Mouse (Mus musculus): ENCODE data around the gene Bean1. TPM values are rescaled to one million over a fixed set of nuclear protein-coding genes. Genes with fewer than 3 reads are reported as not detected.

Gene Bean1
- polyA plus RNA-seq, 1 experiment from 2014 or later: 0.76 TPM

- no peak overlapping the region for H3K4me2 ChIP-seq (ENCODE audit: low read depth, low read length)
- no peak overlapping the region for H3K9ac ChIP-seq (ENCODE audit: low read length)
- 0 out of 2 replicates have a peak, but pooled peaks cover 3% of the 10 kb centered on the region for H3K9me3 ChIP-seq (replicated peaks; ENCODE audit: control insufficient read depth, low read length)
- no peak for ATAC-seq (replicated peaks; ENCODE audit: extremely low read depth, insufficient read depth, low FRiP score)
- no peaks in the 10 kb centered on the region for H3K27me3 ChIP-seq (ENCODE audit: control insufficient read depth, insufficient read depth, low read length)
- 40% methylated on average over 5 of the region's 5 CpGs for WGBS
- H3K36me3 ChIP-seq (ENCODE audit: control insufficient read depth, insufficient read depth): no peaks in the 10 kb centered on the region
- H3K27ac ChIP-seq (ENCODE audit: low read length): no peak overlapping the region
- H3K4me1 ChIP-seq (ENCODE audit: control insufficient read depth, insufficient read depth, low read length): 0 out of 2 replicates have a peak, but pooled peaks cover 2% of the 10 kb centered on the region
- no peak overlapping the region for H3K4me3 ChIP-seq (ENCODE audit: low read length)
These were observed 49.6 kb downstream of the Bean1 start for GRCm38 (mm10) chr8:104219806-104220205.

DNA sequence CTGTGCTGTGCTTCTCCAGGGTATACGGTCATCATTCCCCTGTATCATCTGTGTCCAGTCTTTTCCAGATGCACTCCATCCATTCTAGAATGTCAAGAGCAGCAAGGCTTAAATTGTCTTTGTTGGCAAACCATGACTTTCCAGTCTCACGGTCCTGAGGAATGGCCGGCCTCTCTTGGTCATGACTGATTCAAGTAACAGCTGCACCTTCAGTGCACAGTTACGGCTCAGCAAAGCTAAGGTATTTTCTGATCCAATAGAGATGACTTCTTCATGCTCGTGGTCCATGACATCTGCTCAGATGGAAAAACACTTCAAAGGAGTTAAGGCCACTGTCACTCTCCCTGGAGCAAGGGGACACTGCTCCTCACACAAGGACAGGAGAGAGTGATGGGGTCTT lies 56.8 kb downstream of the Bean1 start:
- Histone ChIP-seq H3K9ac (ENCODE audit: low read length) (no peak overlapping the region), H3K27me3 (ENCODE audit: control insufficient read depth, insufficient read depth, low read length) (no peaks in the 10 kb centered on the region), H3K4me2 (ENCODE audit: low read depth, low read length) (no peak overlapping the region), H3K4me3 (ENCODE audit: low read length) (no peak overlapping the region), H3K27ac (ENCODE audit: low read length) (no peak overlapping the region), H3K4me1 (ENCODE audit: control insufficient read depth, insufficient read depth, low read length) (no peaks in the 10 kb centered on the region), H3K36me3 (ENCODE audit: control insufficient read depth, insufficient read depth) (peaks cover 49% of the 10 kb centered on the region), H3K9me3 (replicated peaks; ENCODE audit: control insufficient read depth, low read length) (0 out of 2 replicates have a peak, but pooled peaks cover 3% of the 10 kb centered on the region)
- ATAC-seq (replicated peaks; ENCODE audit: extremely low read depth, insufficient read depth, low FRiP score): no peak
- 87% methylated on average over 5 of the region's 5 CpGs for WGBS

- no peak overlapping the region for H3K4me3 ChIP-seq (ENCODE audit: low read length)
- no peaks in the 10 kb centered on the region for H3K9me3 ChIP-seq (replicated peaks; ENCODE audit: control insufficient read depth, low read length)
- H3K4me2 ChIP-seq (ENCODE audit: low read depth, low read length): no peak overlapping the region
- no peaks in the 10 kb centered on the region for H3K27me3 ChIP-seq (ENCODE audit: control insufficient read depth, insufficient read depth, low read length)
- WGBS: 79% methylated on average over 9 of the region's 9 CpGs
- no peak overlapping the region for H3K9ac ChIP-seq (ENCODE audit: low read length)
- H3K36me3 ChIP-seq (ENCODE audit: control insufficient read depth, insufficient read depth): peaks cover 60% of the 10 kb centered on the region
- ATAC-seq (replicated peaks; ENCODE audit: extremely low read depth, insufficient read depth, low FRiP score): no peak
- H3K4me1 ChIP-seq (ENCODE audit: control insufficient read depth, insufficient read depth, low read length): no peaks in the 10 kb centered on the region
- H3K27ac ChIP-seq (ENCODE audit: low read length): no peak overlapping the region
These were observed 60.1 kb downstream of the Bean1 start for GRCm38 (mm10) chr8:104230377-104230776.

DNA sequence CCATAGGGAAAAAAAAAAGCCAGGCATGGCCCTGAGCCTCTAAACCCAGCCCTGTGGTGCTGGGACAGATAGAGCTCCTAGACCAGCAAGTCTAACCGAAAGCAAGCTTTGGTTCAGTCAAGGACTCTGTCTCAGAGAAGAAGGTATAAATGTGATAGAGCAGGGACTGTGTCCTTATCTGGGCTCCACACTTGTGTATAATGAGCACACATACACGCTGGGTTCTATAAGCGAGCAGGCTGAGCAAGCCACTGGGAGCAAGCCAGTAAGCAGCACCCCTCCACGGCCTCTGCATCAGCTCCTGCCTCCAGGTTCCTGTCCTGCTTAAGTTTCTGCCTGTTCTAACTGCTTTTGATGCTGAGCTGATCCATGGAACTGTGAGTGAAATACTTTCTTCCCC lies 61.8 kb downstream of the Bean1 start:
- Histone ChIP-seq H3K9ac (ENCODE audit: low read length) (no peak overlapping the region), H3K4me1 (ENCODE audit: control insufficient read depth, insufficient read depth, low read length) (no peaks in the 10 kb centered on the region), H3K4me2 (ENCODE audit: low read depth, low read length) (no peak overlapping the region), H3K9me3 (replicated peaks; ENCODE audit: control insufficient read depth, low read length) (no peaks in the 10 kb centered on the region), H3K27me3 (ENCODE audit: control insufficient read depth, insufficient read depth, low read length) (no peaks in the 10 kb centered on the region), H3K36me3 (ENCODE audit: control insufficient read depth, insufficient read depth) (peaks cover 52% of the 10 kb centered on the region), H3K4me3 (ENCODE audit: low read length) (no peak overlapping the region), H3K27ac (ENCODE audit: low read length) (no peak overlapping the region)
- 94% methylated on average over 4 of the region's 4 CpGs for WGBS
- no peak for ATAC-seq (replicated peaks; ENCODE audit: extremely low read depth, insufficient read depth, low FRiP score)

- Histone ChIP-seq H3K9me3 (replicated peaks; ENCODE audit: control insufficient read depth, low read length) (no peaks in the 10 kb centered on the region), H3K4me2 (ENCODE audit: low read depth, low read length) (no peak overlapping the region), H3K27ac (ENCODE audit: low read length) (no peak overlapping the region), H3K27me3 (ENCODE audit: control insufficient read depth, insufficient read depth, low read length) (no peaks in the 10 kb centered on the region), H3K4me3 (ENCODE audit: low read length) (no peak overlapping the region), H3K36me3 (ENCODE audit: control insufficient read depth, insufficient read depth) (peaks cover 48% of the 10 kb centered on the region), H3K4me1 (ENCODE audit: control insufficient read depth, insufficient read depth, low read length) (no peaks in the 10 kb centered on the region), H3K9ac (ENCODE audit: low read length) (no peak overlapping the region)
- ATAC-seq (replicated peaks; ENCODE audit: extremely low read depth, insufficient read depth, low FRiP score): no peak
- WGBS: 93% methylated on average over 5 of the region's 5 CpGs
These were observed 62.7 kb downstream of the Bean1 start for GRCm38 (mm10) chr8:104232919-104233318.

GRCm38 (mm10) chr8:104234573-104234972 lies 64.3 kb downstream of the Bean1 start:
- ATAC-seq (replicated peaks; ENCODE audit: extremely low read depth, insufficient read depth, low FRiP score): 0 out of 2 replicates have a peak, but pooled peaks have one; percentile 28
- H3K4me1 ChIP-seq (ENCODE audit: control insufficient read depth, insufficient read depth, low read length): no peaks in the 10 kb centered on the region
- no peak overlapping the region for H3K27ac ChIP-seq (ENCODE audit: low read length)
- H3K4me2 ChIP-seq (ENCODE audit: low read depth, low read length): no peak overlapping the region
- H3K9ac ChIP-seq (ENCODE audit: low read length): no peak overlapping the region
- no peaks in the 10 kb centered on the region for H3K27me3 ChIP-seq (ENCODE audit: control insufficient read depth, insufficient read depth, low read length)
- no peaks in the 10 kb centered on the region for H3K9me3 ChIP-seq (replicated peaks; ENCODE audit: control insufficient read depth, low read length)
- WGBS: 48% methylated on average over 6 of the region's 6 CpGs
- H3K36me3 ChIP-seq (ENCODE audit: control insufficient read depth, insufficient read depth): peaks cover 44% of the 10 kb centered on the region
- H3K4me3 ChIP-seq (ENCODE audit: low read length): no peak overlapping the region

DNA sequence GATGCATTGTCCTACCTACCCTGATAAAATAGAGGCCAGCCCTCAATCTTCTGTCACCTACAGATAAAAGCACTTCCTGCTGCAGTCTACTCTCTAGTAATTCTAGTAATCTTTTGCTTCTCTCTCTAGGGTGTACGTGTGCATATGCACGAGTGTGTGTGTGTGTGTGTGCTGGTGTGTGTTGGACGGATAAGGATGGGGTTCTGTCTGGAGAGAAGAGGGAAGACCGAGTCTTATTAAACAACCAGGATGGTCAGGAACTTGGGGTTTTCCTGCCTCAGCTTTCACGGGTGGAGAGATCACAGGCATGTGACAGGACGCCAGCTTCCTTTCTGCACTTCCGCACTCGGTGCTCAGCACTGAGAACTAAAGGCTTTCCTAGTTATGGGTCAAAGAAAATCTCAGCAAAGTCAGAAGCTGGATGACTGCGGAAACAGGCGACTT lies 69.2 kb downstream of the Bean1 start:
- Histone ChIP-seq H3K27ac (ENCODE audit: low read length) (no peak overlapping the region), H3K9me3 (replicated peaks; ENCODE audit: control insufficient read depth, low read length) (no peaks in the 10 kb centered on the region), H3K36me3 (ENCODE audit: control insufficient read depth, insufficient read depth) (peaks cover 16% of the 10 kb centered on the region), H3K9ac (ENCODE audit: low read length) (no peak overlapping the region), H3K27me3 (ENCODE audit: control insufficient read depth, insufficient read depth, low read length) (no peaks in the 10 kb centered on the region), H3K4me3 (ENCODE audit: low read length) (no peak overlapping the region), H3K4me2 (ENCODE audit: low read depth, low read length) (no peak overlapping the region), H3K4me1 (ENCODE audit: control insufficient read depth, insufficient read depth, low read length) (no peaks in the 10 kb centered on the region)
- 71% methylated on average over 10 of the region's 10 CpGs for WGBS
- ATAC-seq (replicated peaks; ENCODE audit: extremely low read depth, insufficient read depth, low FRiP score): 0 out of 2 replicates have a peak, but pooled peaks have one; percentile 23

DNA sequence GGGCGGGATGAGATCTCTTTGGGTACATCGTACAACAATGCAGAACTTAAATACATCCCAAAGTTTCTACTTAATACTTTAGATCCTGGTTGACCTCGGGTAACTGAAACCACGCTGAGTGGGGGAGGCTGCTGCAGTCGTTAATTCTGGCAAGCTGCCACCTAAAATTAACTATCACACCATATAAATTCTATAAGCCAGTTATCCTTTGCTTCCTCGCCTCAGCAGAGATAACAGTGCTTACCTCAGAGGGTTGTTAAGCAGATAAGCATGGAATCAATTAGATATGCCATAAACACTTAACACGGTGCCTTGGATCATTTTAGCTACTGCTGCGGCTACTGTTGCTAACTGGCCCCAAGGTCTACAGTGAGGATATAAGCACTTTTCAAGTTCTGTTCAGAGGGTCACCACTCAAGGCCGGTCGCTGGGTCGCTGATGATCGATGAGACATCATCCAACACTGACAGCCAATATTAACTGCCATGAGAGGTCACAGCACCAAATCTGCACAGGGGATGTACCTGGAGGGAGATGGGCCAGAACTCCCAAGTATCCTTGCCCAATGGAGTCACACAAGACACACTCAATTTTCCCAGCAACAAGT lies 71.9 kb downstream of the Bean1 start:
- no peak overlapping the region for H3K9ac ChIP-seq (ENCODE audit: low read length)
- no peak overlapping the region for H3K27ac ChIP-seq (ENCODE audit: low read length)
- no peak overlapping the region for H3K4me2 ChIP-seq (ENCODE audit: low read depth, low read length)
- ATAC-seq (replicated peaks; ENCODE audit: extremely low read depth, insufficient read depth, low FRiP score): no peak
- peaks cover 2% of the 10 kb centered on the region for H3K4me1 ChIP-seq (ENCODE audit: control insufficient read depth, insufficient read depth, low read length)
- H3K36me3 ChIP-seq (ENCODE audit: control insufficient read depth, insufficient read depth): peaks cover 16% of the 10 kb centered on the region
- H3K4me3 ChIP-seq (ENCODE audit: low read length): no peak overlapping the region
- no peaks in the 10 kb centered on the region for H3K9me3 ChIP-seq (replicated peaks; ENCODE audit: control insufficient read depth, low read length)
- WGBS: 70% methylated on average over 12 of the region's 12 CpGs
- no peaks in the 10 kb centered on the region for H3K27me3 ChIP-seq (ENCODE audit: control insufficient read depth, insufficient read depth, low read length)

DNA sequence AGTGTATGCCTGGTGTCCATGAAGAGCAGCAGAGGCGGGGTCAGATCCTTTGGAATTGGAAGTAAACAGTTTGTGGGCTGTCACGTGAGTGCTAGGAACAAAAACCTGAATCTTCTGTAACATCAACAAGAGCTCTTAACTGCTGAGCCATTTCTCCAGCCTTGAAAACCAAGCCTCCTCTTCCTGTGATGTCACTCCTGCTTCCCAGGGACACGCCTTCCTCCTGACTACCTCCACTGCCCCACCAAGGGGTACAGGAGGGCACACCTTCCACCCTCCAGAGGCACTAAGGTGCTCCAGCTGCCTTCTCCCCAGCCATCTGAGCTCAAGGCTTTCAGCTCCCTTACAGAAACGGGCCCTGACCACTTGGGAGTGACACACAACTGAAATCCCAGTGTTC lies 76.4 kb downstream of the Bean1 start:
- no peaks in the 10 kb centered on the region for H3K27me3 ChIP-seq (ENCODE audit: control insufficient read depth, insufficient read depth, low read length)
- H3K4me1 ChIP-seq (ENCODE audit: control insufficient read depth, insufficient read depth, low read length): peaks cover 11% of the 10 kb centered on the region
- H3K9ac ChIP-seq (ENCODE audit: low read length): no peak overlapping the region
- no peak overlapping the region for H3K4me3 ChIP-seq (ENCODE audit: low read length)
- no peak overlapping the region for H3K4me2 ChIP-seq (ENCODE audit: low read depth, low read length)
- 82% methylated on average over 4 of the region's 4 CpGs for WGBS
- H3K27ac ChIP-seq (ENCODE audit: low read length): no peak overlapping the region
- peaks cover 3% of the 10 kb centered on the region; the same call in 1 of the 2 replicates for H3K36me3 ChIP-seq (ENCODE audit: control insufficient read depth, insufficient read depth)
- ATAC-seq (replicated peaks; ENCODE audit: extremely low read depth, insufficient read depth, low FRiP score): no peak
- no peaks in the 10 kb centered on the region for H3K9me3 ChIP-seq (replicated peaks; ENCODE audit: control insufficient read depth, low read length)
